Mouse (Mus musculus): ENCODE data around the gene Smtnl1. TPM values are rescaled to one million over a fixed set of nuclear protein-coding genes. Genes with fewer than 3 reads are reported as not detected.

The Smtnl1 gene
- polyA plus RNA-seq, 1 experiment from 2014 or later: not detected

Other genes with a start within 250 kb of the Smtnl1 start
- 21.9 and 33.8 TPM in 2 replicates for gene Ctnnd1, start 171.9 kb downstream of the Smtnl1 start, polyA plus RNA-seq (2014; fragmentation: Nextera tagmentation; extraction: Ambion mirVana)
- gene Btbd18, start 163.6 kb downstream of the Smtnl1 start, polyA plus RNA-seq (2014; fragmentation: Nextera tagmentation; extraction: Ambion mirVana): 0.37 and 0.53 TPM in 2 replicates
- 220 and 232 TPM in 2 replicates for gene Selenoh, start 151.9 kb downstream of the Smtnl1 start, polyA plus RNA-seq (2014; fragmentation: Nextera tagmentation; extraction: Ambion mirVana)
- gene Gm28635, start 144.6 kb downstream of the Smtnl1 start, polyA plus RNA-seq (2014; fragmentation: Nextera tagmentation; extraction: Ambion mirVana): not detected in 2 replicates
- gene Med19, start 144.2 kb downstream of the Smtnl1 start, polyA plus RNA-seq (2014; fragmentation: Nextera tagmentation; extraction: Ambion mirVana): 55.4 and 56.5 TPM in 2 replicates
- gene Tmx2, start 143.5 kb downstream of the Smtnl1 start, polyA plus RNA-seq (2014; fragmentation: Nextera tagmentation; extraction: Ambion mirVana): 269 and 277 TPM in 2 replicates
- 21.5 and 21.8 TPM in 2 replicates for gene Zdhhc5, start 107.5 kb downstream of the Smtnl1 start, polyA plus RNA-seq (2014; fragmentation: Nextera tagmentation; extraction: Ambion mirVana)
- gene Clp1, start 95.3 kb downstream of the Smtnl1 start, polyA plus RNA-seq (2014; fragmentation: Nextera tagmentation; extraction: Ambion mirVana): 23.3 and 25.4 TPM in 2 replicates
- gene Ypel4, start 88.6 kb downstream of the Smtnl1 start, polyA plus RNA-seq (2014; fragmentation: Nextera tagmentation; extraction: Ambion mirVana): 23.5 and 24.7 TPM in 2 replicates
- 2.0 and 3.3 TPM in 2 replicates for gene Gm19426, start 79.0 kb downstream of the Smtnl1 start, polyA plus RNA-seq (2014; fragmentation: Nextera tagmentation; extraction: Ambion mirVana)
- 19.7 and 33.6 TPM in 2 replicates for gene Serping1, start 47.2 kb downstream of the Smtnl1 start, polyA plus RNA-seq (2014; fragmentation: Nextera tagmentation; extraction: Ambion mirVana)
- gene Ube2l6, start 23.8 kb downstream of the Smtnl1 start, polyA plus RNA-seq (2014; fragmentation: Nextera tagmentation; extraction: Ambion mirVana): 11.7 and 19.5 TPM in 2 replicates
- 58.6 and 80.6 TPM in 2 replicates for gene Timm10, start 4.3 kb upstream of the Smtnl1 start, polyA plus RNA-seq (2014; fragmentation: Nextera tagmentation; extraction: Ambion mirVana)
- gene Slc43a1, start 16.2 kb upstream of the Smtnl1 start, polyA plus RNA-seq (2014; fragmentation: Nextera tagmentation; extraction: Ambion mirVana): 0.90 and 2.4 TPM in 2 replicates
- 4.5 and 5.6 TPM in 2 replicates for gene Rtn4rl2, start 64.1 kb upstream of the Smtnl1 start, polyA plus RNA-seq (2014; fragmentation: Nextera tagmentation; extraction: Ambion mirVana)
- 1.7 and 4.2 TPM in 2 replicates for gene Slc43a3, start 113.9 kb upstream of the Smtnl1 start, polyA plus RNA-seq (2014; fragmentation: Nextera tagmentation; extraction: Ambion mirVana)
- gene Prg2, start 157.8 kb upstream of the Smtnl1 start, polyA plus RNA-seq (2014; fragmentation: Nextera tagmentation; extraction: Ambion mirVana): not detected in 2 replicates
- gene Prg3, start 165.6 kb upstream of the Smtnl1 start, polyA plus RNA-seq (2014; fragmentation: Nextera tagmentation; extraction: Ambion mirVana): not detected in 2 replicates
- gene Ssrp1, start 214.6 kb upstream of the Smtnl1 start, polyA plus RNA-seq (2014; fragmentation: Nextera tagmentation; extraction: Ambion mirVana): 160 and 204 TPM in 2 replicates
- 0.91 and 1.5 TPM in 2 replicates for gene P2rx3, start 214.8 kb upstream of the Smtnl1 start, polyA plus RNA-seq (2014; fragmentation: Nextera tagmentation; extraction: Ambion mirVana)
- gene Tnks1bp1, start 225.4 kb upstream of the Smtnl1 start, polyA plus RNA-seq (2014; fragmentation: Nextera tagmentation; extraction: Ambion mirVana): 7.9 and 10.4 TPM in 2 replicates